Mouse (Mus musculus) ES-E14 (cell line): ENCODE measurements around the gene Cadm2. TPM values are rescaled to one million over a fixed set of nuclear protein-coding genes. Genes with fewer than 3 reads are reported as not detected.

ENCODE experiments used
- DNase-seq: peaks from one replicate; pipeline ENCODE4 v3.0.0-alpha.2; 2013; ENCODE audit warnings: low read depth, low spot score
- H3K27ac ChIP-seq: 2 replicates; pipeline ENCODE4 v1.5.1; 2012; ENCODE audit warnings: low read depth, mild to moderate bottlenecking, low read length, moderate library complexity, mixed read lengths; ENCODE audit not compliant: poor library complexity, insufficient read depth, severe bottlenecking
- H3K36me3 ChIP-seq: 2 replicates; pipeline ENCODE4 v1.6.1; 2012; ENCODE audit warnings: mild to moderate bottlenecking, low read length, moderate library complexity, mixed read lengths; ENCODE audit not compliant: control insufficient read depth, poor library complexity, insufficient read depth, severe bottlenecking
- H3K4me1 ChIP-seq, 2 experiments: fragments of 150-350 bp in 1 of 2; sonication (generic) in 1 of 2; 2 replicates each; pipeline ENCODE4 v1.6.1; 2012; ENCODE audit warnings: low read length in 2 of 2, mild to moderate bottlenecking in 1 of 2, mixed read lengths in 1 of 2; ENCODE audit not compliant: control insufficient read depth in 2 of 2, insufficient read depth in 2 of 2, poor library complexity in 1 of 2
- H3K4me3 ChIP-seq, 2 experiments: fragments of 150-350 bp in 1 of 2; sonication (generic) in 1 of 2; 2 replicates each; pipeline ENCODE4 v1.5.1; 2012; ENCODE audit warnings: low read length in 2 of 2, low read depth in 1 of 2, mild to moderate bottlenecking in 1 of 2, mixed read lengths in 1 of 2; ENCODE audit not compliant: insufficient read depth in 1 of 2, poor library complexity in 1 of 2, severe bottlenecking in 1 of 2
- H3K9ac ChIP-seq: 2 replicates; pipeline ENCODE4 v1.6.1; 2012; ENCODE audit warnings: low read depth, mild to moderate bottlenecking, low read length, mixed read lengths; ENCODE audit not compliant: poor library complexity, insufficient read depth, severe bottlenecking
- H3K9me3 ChIP-seq: fragments of 150-350 bp; sonication (generic); 2 replicates; pipeline ENCODE4 v1.6.1; 2012; ENCODE audit warnings: low read depth, mild to moderate bottlenecking, low read length; ENCODE audit not compliant: control insufficient read depth, insufficient read depth
- CHD2 ChIP-seq: IDR thresholded peaks from 2 replicates; pipeline ENCODE4 v1.6.1; 2014; ENCODE audit warnings: mild to moderate bottlenecking, low read depth, low read length, inconsistent platforms
- HCFC1 ChIP-seq: IDR thresholded peaks from 2 replicates; pipeline ENCODE4 v1.6.1; 2012; ENCODE audit warnings: low read length, inconsistent platforms, borderline replicate concordance; ENCODE audit not compliant: insufficient read depth
- MAFK ChIP-seq: IDR thresholded peaks from 2 replicates; pipeline ENCODE4 v1.6.1; 2014; ENCODE audit warnings: mild to moderate bottlenecking, low read depth, low read length, inconsistent platforms; ENCODE audit not compliant: insufficient read depth
- ZC3H11A ChIP-seq: IDR thresholded peaks from 2 replicates; pipeline ENCODE4 v1.6.1; 2012; ENCODE audit warnings: low read depth, mild to moderate bottlenecking, inconsistent platforms, low read length, borderline replicate concordance
- ZNF384 ChIP-seq: IDR thresholded peaks from 2 replicates; pipeline ENCODE4 v1.6.1; 2012; ENCODE audit warnings: low read depth, low read length, inconsistent platforms
- in situ Hi-C, 2 experiments: fragments of 600-800 bp; cut with MboI; formaldehyde crosslinking; loops; one replicate each; pipeline ENCODE4 v1.15.1; 2025; ENCODE audit warnings: low sequenced_read_pairs in 2 of 2, inconsistent platforms in 1 of 2; ENCODE audit not compliant: unreplicated experiment in 2 of 2
- total RNA-seq: library from RNA; depleted of rRNA; stranded (reverse); fragments of 300-350 nt; gene quantifications from 2 replicates; pipeline ENCODE4 v1.2.3, GENCODE M21; 2012

The Cadm2 gene
- total RNA-seq, 1 experiment: 0.09 TPM

GRCm38 (mm10) chr16:66769545-66769944 lies 851.2 kb downstream of the Cadm2 start:
- no peak overlapping the region for H3K4me3 ChIP-seq
- in situ Hi-C loops: no loop called here
- no peaks in the 10 kb centered on the region for H3K4me1 ChIP-seq
- H3K36me3 ChIP-seq: no peaks in the 10 kb centered on the region
- no peak overlapping the region for H3K27ac ChIP-seq
- H3K9ac ChIP-seq: no peak overlapping the region
- no peaks in the 10 kb centered on the region for H3K9me3 ChIP-seq
- no peak for TF ChIP-seq HCFC1
- no peak for TF ChIP-seq MAFK
- TF ChIP-seq CHD2: no peak
- TF ChIP-seq ZNF384: no peak
- no peak for TF ChIP-seq ZC3H11A
- DNase-seq: no peak

GRCm38 (mm10) chr16:66768684-66769389 lies 851.9 kb downstream of the Cadm2 start:
- Histone ChIP-seq H3K4me3 (no peak overlapping the region), H3K9ac (no peak overlapping the region), H3K4me1 (no peaks in the 10 kb centered on the region), H3K36me3 (no peaks in the 10 kb centered on the region), H3K27ac (no peak overlapping the region), H3K9me3 (no peaks in the 10 kb centered on the region)
- in situ Hi-C loops: no loop called here
- TF ChIP-seq ZNF384 (no peak), HCFC1 (no peak), ZC3H11A (no peak)
- no peak for DNase-seq

GRCm38 (mm10) chr16:66761546-66762473 lies 858.9 kb downstream of the Cadm2 start:
- no peak for DNase-seq
- Histone ChIP-seq H3K9ac (no peak overlapping the region), H3K27ac (no peak overlapping the region), H3K9me3 (no peaks in the 10 kb centered on the region), H3K4me1 (no peaks in the 10 kb centered on the region), H3K36me3 (no peaks in the 10 kb centered on the region), H3K4me3 (no peak overlapping the region)
- no peak for TF ChIP-seq HCFC1
- TF ChIP-seq ZNF384: no peak
- no peak for TF ChIP-seq MAFK
- no peak for TF ChIP-seq CHD2
- no peak for TF ChIP-seq ZC3H11A
- in situ Hi-C loops: no loop called here

GRCm38 (mm10) chr16:66748533-66748932 lies 872.2 kb downstream of the Cadm2 start:
- H3K9ac ChIP-seq: no peak overlapping the region
- no peaks in the 10 kb centered on the region for H3K36me3 ChIP-seq
- in situ Hi-C loops: no loop called here
- TF ChIP-seq ZNF384 (no peak), CHD2 (no peak), MAFK (no peak), ZC3H11A (no peak), HCFC1 (no peak)
- no peak overlapping the region for H3K27ac ChIP-seq
- H3K9me3 ChIP-seq: no peaks in the 10 kb centered on the region
- no peak overlapping the region for H3K4me3 ChIP-seq
- no peaks in the 10 kb centered on the region for H3K4me1 ChIP-seq
- DNase-seq: no peak
